Mouse (Mus musculus) heart, postnatal 0 days (tissue): ENCODE results near the gene Vezt. TPM values are rescaled to one million over a fixed set of nuclear protein-coding genes. Genes with fewer than 3 reads are reported as not detected.
A peak's percentile ranks its signal among the peaks of the same experiment; 100 is the strongest.

ENCODE experiments used
- ATAC-seq: fragments of 200-750 bp; cut with Nextera tagmentation; 2 replicates; pipeline ENCODE4 v1.8.0; 2017; ENCODE audit warnings: low read depth, moderate number of reproducible peaks, moderate library complexity; ENCODE audit not compliant: insufficient read depth
- DNase-seq: peaks from one replicate; pipeline ENCODE4 v3.0.0-alpha.2; 2016; ENCODE audit warnings: low spot score
- H3K27ac ChIP-seq: fragments of 300-500 bp; sonication (generic); 2 replicates; pipeline ENCODE4 v1.5.1; 2014; ENCODE audit warnings: low read depth, mild to moderate bottlenecking
- H3K27me3 ChIP-seq: fragments of 300-500 bp; sonication (generic); 2 replicates; pipeline ENCODE4 v1.6.1; 2014; ENCODE audit warnings: low read length, mixed read lengths; ENCODE audit not compliant: control insufficient read depth, insufficient read depth
- H3K36me3 ChIP-seq: fragments of 300-500 bp; sonication (generic); replicated peaks from 2 replicates; pipeline ENCODE4 v1.6.1; 2014; ENCODE audit warnings: low read length, mixed read lengths; ENCODE audit not compliant: control insufficient read depth, insufficient read depth
- H3K4me1 ChIP-seq: fragments of 300-500 bp; sonication (generic); 2 replicates; pipeline ENCODE4 v1.6.1; 2014; ENCODE audit warnings: antibody characterized with exemption; ENCODE audit not compliant: control insufficient read depth, insufficient read depth
- H3K4me2 ChIP-seq: fragments of 300-500 bp; sonication (generic); 2 replicates; pipeline ENCODE4 v1.6.1; 2014; ENCODE audit warnings: low read depth, mild to moderate bottlenecking, low read length, moderate library complexity
- H3K4me3 ChIP-seq: fragments of 300-500 bp; sonication (generic); 2 replicates; pipeline ENCODE4 v1.5.1; 2014; ENCODE audit warnings: low read depth, low read length
- H3K9ac ChIP-seq: fragments of 300-500 bp; sonication (generic); replicated peaks from 2 replicates; pipeline ENCODE4 v1.6.1; 2014; ENCODE audit warnings: low read depth, low read length, mixed read lengths
- H3K9me3 ChIP-seq: fragments of 300-500 bp; sonication (generic); replicated peaks from 2 replicates; pipeline ENCODE4 v1.6.1; 2016; ENCODE audit warnings: low read length; ENCODE audit not compliant: control insufficient read depth
- CTCF ChIP-seq: IDR thresholded peaks from 2 replicates; pipeline ENCODE4 v1.5.1; 2016; ENCODE audit warnings: antibody characterized with exemption, control low read depth, low read depth
- EP300 ChIP-seq: IDR thresholded peaks from 2 replicates; pipeline ENCODE4 v1.6.1; 2016; ENCODE audit warnings: antibody characterized with exemption, low read depth
- WGBS: fragments of 180-500 bp; shearing (Covaris S2); extraction: QIAGEN DNeasy Blood & Tissue Kit; methylation state at CpG from one replicate; pipeline ENCODE4 v1.1.7; 2014; 5-methylcytosine and 5-hydroxymethylcytosine counted together
- polyA plus RNA-seq: library from polyadenylated mRNA; unstranded; fragments of >200 nt; fragmentation: Nextera tagmentation; extraction: Ambion mirVana; gene quantifications from 2 replicates; pipeline ENCODE4 v1.2.1, GENCODE M21; 2015
- total RNA-seq: library from RNA; depleted of rRNA; stranded (reverse); fragments of >200 nt; gene quantifications from 2 replicates; pipeline ENCODE4 v1.2.3, GENCODE M21; 2014; ENCODE audit warnings: low replicate concordance

The Vezt gene
- total and polyA plus RNA-seq, 2 experiments from 2014 or later = 23.8 to 25.8 TPM

DNA sequence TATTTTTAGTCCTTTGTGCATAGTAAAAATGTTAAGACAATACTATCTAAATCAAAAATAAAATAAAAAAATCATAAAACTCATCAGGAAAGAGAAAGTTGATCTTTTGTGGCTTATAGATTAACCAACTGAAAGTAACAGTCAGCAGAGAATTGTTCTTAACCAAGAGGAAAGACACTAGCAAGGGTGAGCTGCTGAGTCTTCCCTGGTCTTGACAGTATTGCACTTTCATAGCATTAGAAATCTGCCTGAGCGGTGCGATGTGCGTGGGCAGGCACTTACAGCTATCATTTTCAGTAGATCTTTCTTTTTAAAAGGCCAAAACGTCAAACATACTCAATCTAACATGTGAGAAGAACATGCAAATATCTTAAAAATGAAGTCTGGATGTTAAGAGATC lies 14.6 kb downstream of the Vezt start:
- ATAC-seq = no peak

DNA sequence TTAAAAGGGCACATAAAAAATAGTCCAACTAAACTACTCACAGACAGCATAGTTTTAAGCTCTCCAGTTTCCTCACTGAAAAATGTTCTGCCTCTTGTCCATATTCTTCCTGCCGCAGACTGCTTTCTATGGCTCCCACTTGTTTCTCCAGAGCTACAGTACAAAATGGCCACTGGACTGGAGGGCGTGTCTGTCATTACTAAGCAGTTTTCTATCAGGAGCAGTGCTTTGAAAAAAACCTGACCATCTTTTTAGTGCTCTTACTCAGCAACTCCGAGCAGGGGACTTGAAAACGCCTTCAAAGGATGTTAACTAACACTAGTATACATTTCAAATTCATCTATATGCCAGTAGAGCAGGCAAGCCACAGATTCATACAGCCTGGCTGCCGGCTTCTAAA lies 15.0 kb downstream of the Vezt start:
- H3K27me3 ChIP-seq = no peaks in the 10 kb centered on the region
- 74% methylated on average over 5 of the region's 5 CpGs for WGBS
- no peak overlapping the region for H3K27ac ChIP-seq
- DNase-seq = no peak
- peaks cover 4% of the 10 kb centered on the region; the same call in 1 of the 2 replicates for H3K36me3 ChIP-seq
- TF ChIP-seq EP300 (no peak), CTCF (no peak)
- H3K9ac ChIP-seq = no peak overlapping the region
- H3K4me3 ChIP-seq = no peak overlapping the region
- no peak overlapping the region for H3K4me2 ChIP-seq
- no peaks in the 10 kb centered on the region for H3K9me3 ChIP-seq
- H3K4me1 ChIP-seq = no peaks in the 10 kb centered on the region
- no peak for ATAC-seq

More for the DNA sequence above, 14.6 kb downstream of the Vezt start:
- Histone ChIP-seq H3K4me1 (no peaks in the 10 kb centered on the region), H3K4me2 (no peak overlapping the region), H3K36me3 (peaks cover 6% of the 10 kb centered on the region; the same call in 1 of the 2 replicates), H3K27ac (no peak overlapping the region), H3K9ac (no peak overlapping the region), H3K9me3 (no peaks in the 10 kb centered on the region), H3K27me3 (no peaks in the 10 kb centered on the region), H3K4me3 (no peak overlapping the region)
- WGBS = 78% methylated on average over 4 of the region's 4 CpGs
- TF ChIP-seq CTCF (no peak), EP300 (no peak)
- no peak for DNase-seq

DNA sequence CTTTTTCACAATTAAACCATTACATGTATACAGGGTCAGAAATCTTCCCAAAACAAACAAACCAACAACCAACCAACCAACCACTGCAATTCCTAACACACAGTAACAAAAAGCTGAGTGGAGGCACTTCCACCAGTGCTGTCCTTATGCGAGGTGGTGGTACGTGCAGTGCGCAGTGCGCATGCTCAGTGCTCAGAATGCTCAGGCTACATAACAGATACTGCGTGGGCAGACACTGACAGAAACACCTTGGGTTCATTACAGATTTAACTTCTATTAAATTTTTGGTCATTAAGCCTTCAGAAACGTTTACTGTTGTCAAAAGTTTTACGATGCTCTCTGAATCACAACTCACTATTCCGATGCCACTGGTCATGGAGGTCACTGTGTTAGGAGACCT lies 18.2 kb downstream of the Vezt start:
- Histone ChIP-seq H3K27ac (no peak overlapping the region), H3K4me2 (no peak overlapping the region), H3K4me3 (no peak overlapping the region), H3K9me3 (no peaks in the 10 kb centered on the region), H3K36me3 (no peaks in the 10 kb centered on the region), H3K27me3 (no peaks in the 10 kb centered on the region), H3K9ac (no peak overlapping the region), H3K4me1 (no peaks in the 10 kb centered on the region)
- 93% methylated on average over 8 of the region's 8 CpGs for WGBS
- no peak for DNase-seq
- TF ChIP-seq EP300 (no peak), CTCF (no peak)
- ATAC-seq = no peak

DNA sequence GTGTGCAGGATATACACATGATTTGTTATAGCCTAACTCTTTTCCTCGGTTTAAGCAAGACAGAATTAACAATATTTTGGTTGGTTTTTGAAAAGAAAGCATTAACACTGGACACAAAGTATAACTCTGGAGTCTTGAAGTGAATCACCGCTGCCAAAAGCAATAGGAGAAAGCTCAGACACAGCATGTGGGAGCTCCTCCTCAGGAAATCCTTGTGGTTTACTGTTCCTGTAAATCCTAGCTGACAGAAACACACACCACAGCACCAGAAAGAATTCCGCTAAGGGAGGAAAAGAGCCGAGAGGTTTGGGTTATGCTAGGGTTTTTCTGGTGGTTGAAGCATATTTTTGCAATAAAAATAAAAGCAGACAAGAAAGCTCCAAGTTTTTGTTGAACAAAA lies 21.4 kb downstream of the Vezt start:
- no peak for DNase-seq
- Histone ChIP-seq H3K27me3 (no peaks in the 10 kb centered on the region), H3K9me3 (no peaks in the 10 kb centered on the region), H3K4me3 (no peak overlapping the region), H3K36me3 (no peaks in the 10 kb centered on the region), H3K4me1 (no peaks in the 10 kb centered on the region; the same call in 1 of the 2 replicates), H3K4me2 (no peak overlapping the region), H3K9ac (no peak overlapping the region), H3K27ac (no peak overlapping the region)
- 68% methylated on average over 4 of the region's 4 CpGs for WGBS
- TF ChIP-seq EP300 (no peak), CTCF (no peak)
- no peak for ATAC-seq

DNA sequence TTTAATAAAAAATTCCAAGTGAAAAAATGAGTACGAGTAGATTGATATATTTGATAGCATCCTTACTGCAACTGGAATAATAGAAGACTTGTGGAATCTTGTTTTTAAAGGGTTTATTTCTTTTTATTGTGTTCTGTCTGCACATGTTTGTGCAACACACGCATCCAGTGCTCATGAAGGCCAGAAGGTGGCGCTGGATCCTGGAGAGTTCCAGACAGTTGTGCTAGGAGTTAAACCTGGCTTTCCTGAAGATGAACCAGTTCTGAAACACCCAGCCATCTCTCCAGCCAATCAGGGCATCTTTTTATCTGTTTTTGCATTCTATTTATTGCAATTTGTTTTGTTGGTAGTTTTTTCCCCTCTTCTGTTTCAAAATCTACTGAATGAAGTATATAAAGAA lies 22.4 kb downstream of the Vezt start:
- Histone ChIP-seq H3K36me3 (no peaks in the 10 kb centered on the region), H3K27me3 (no peaks in the 10 kb centered on the region), H3K4me3 (no peak overlapping the region), H3K4me2 (no peak overlapping the region), H3K9ac (no peak overlapping the region), H3K4me1 (no peaks in the 10 kb centered on the region; the same call in 1 of the 2 replicates), H3K9me3 (no peaks in the 10 kb centered on the region), H3K27ac (no peak overlapping the region)
- ATAC-seq = no peak; the same call in 1 of the 2 replicates
- 49% methylated on average over 3 of the region's 3 CpGs for WGBS
- peak; percentile 69 for DNase-seq
- peak; percentile 73 for TF ChIP-seq CTCF
- TF ChIP-seq EP300 = no peak

DNA sequence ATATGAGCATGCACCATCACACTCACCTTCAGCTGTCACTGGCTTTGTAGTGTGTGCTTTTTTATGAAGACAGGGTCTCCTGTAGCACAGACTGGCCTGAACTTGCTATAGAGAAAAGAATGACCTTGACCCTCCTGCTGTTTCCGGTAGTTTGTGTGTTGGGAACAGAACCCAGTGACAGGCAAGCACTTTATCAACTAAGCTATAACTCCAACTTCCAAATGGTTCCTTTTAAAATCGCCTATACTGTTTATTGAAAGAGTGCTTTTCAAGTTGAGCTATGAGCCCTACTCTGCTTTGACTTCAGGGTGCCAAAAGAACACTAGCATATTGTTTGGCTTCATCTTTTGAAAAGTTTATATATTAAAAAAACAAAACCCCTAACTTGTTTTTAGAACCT lies 24.6 kb downstream of the Vezt start:
- H3K9me3 ChIP-seq = no peaks in the 10 kb centered on the region
- no peak overlapping the region for H3K4me3 ChIP-seq
- ATAC-seq (no peak), DNase-seq (peak; percentile 28)
- H3K4me2 ChIP-seq = no peak overlapping the region
- no peak for TF ChIP-seq EP300
- no peak for TF ChIP-seq CTCF
- H3K36me3 ChIP-seq = peaks cover 11% of the 10 kb centered on the region
- 30% methylated on average over 2 of the region's 2 CpGs for WGBS
- H3K27me3 ChIP-seq = no peaks in the 10 kb centered on the region
- H3K9ac ChIP-seq = no peak overlapping the region
- H3K4me1 ChIP-seq = no peaks in the 10 kb centered on the region; the same call in 1 of the 2 replicates
- H3K27ac ChIP-seq = peak overlapping the region; percentile 38
